28 mouse cellular contexts compared by ENCODE assay signal in the genomic region with DNA sequence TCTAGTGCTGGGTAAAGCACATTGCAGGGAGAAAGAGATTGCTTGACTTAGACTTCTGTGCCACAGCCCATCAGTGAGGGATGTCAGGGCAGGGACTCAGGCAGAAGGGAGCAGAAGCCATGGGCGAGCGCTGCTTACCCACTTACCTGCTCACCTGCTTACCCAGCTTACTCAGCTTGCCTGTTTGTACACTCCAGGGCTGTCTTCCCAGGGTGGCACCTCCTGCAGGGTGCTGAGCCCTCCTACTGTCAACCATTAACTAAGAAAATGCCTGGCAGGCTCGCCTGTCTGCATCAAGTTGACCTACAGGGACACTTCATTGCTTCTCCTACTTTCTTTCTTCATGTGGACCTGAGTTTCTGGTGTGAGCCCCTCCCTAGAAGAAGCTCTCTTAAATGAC.
DNase-seq lines count a peak whose midpoint lies in the region; ATAC-seq and TF ChIP-seq lines count a peak whose summit lies in the region.
"Had no signal": no experiment of that assay in that cellular context is flagged by ENCODE, and none has a peak within 500 bp of the region (broad histone marks: within the 10 kb centered on the region; RNA-seq: fewer than 3 reads in every experiment).

No protein-coding gene starts in this region.

- TF ChIP-seq CTCF in intestine, postnatal 0 days (IDR thresholded peaks at IDR 0.05; ENCODE audit: low read depth), result peak; percentile 23; the same call in 1 of the 2 replicates

- H3K9me3 ChIP-seq in intestine, postnatal 0 days (ENCODE audit: control insufficient read depth), result no peaks in the 10 kb centered on the region
- no peaks in the 10 kb centered on the region for H3K9me3 ChIP-seq in hindbrain, embryonic 12.5 days (replicated peaks)
- H3K9me3 ChIP-seq: embryonic facial prominence, embryonic 12.5 days; heart, embryonic 13.5 days; hindbrain, embryonic 15.5 days; limb, embryonic 13.5 days; liver, embryonic 12.5 days; midbrain, embryonic 12.5 days; neural tube, embryonic 13.5 days had no signal

- no peak overlapping the region for H3K9ac ChIP-seq in intestine, postnatal 0 days (ENCODE audit: low read depth, low read length)
- no peak overlapping the region for H3K9ac ChIP-seq in hindbrain, embryonic 12.5 days
- H3K9ac ChIP-seq: embryonic facial prominence, embryonic 12.5 days; heart, embryonic 13.5 days; hindbrain, embryonic 15.5 days; limb, embryonic 13.5 days; liver, embryonic 12.5 days; liver, postnatal 0 days; midbrain, embryonic 12.5 days; neural tube, embryonic 13.5 days had no signal

- H3K27ac ChIP-seq in intestine, postnatal 0 days (ENCODE audit: low read depth, low read length), result no peak overlapping the region
- no peak overlapping the region for H3K27ac ChIP-seq in hindbrain, embryonic 12.5 days
- H3K27ac ChIP-seq: embryonic facial prominence, embryonic 12.5 days; heart, adult 2 months; heart, embryonic 13.5 days; hindbrain, embryonic 15.5 days; left cerebral cortex, adult 2 months; limb, embryonic 13.5 days; liver, embryonic 12.5 days; midbrain, embryonic 12.5 days; neural tube, embryonic 13.5 days had no signal

- no peaks in the 10 kb centered on the region for H3K27me3 ChIP-seq in intestine, postnatal 0 days (replicated peaks; ENCODE audit: control insufficient read depth, insufficient read depth, low read length)
- no peaks in the 10 kb centered on the region for H3K27me3 ChIP-seq in hindbrain, embryonic 12.5 days
- H3K27me3 ChIP-seq: embryonic facial prominence, embryonic 12.5 days; liver, embryonic 12.5 days; megakaryocyte, embryonic 14.5 days; neural tube, embryonic 13.5 days had no signal

- H3K36me3 ChIP-seq in intestine, postnatal 0 days (ENCODE audit: control insufficient read depth, insufficient read depth), result no peaks in the 10 kb centered on the region
- H3K36me3 ChIP-seq in hindbrain, embryonic 12.5 days, result no peaks in the 10 kb centered on the region
- H3K36me3 ChIP-seq: embryonic facial prominence, embryonic 12.5 days; heart, embryonic 13.5 days; hindbrain, embryonic 15.5 days; limb, embryonic 13.5 days; liver, embryonic 12.5 days; midbrain, embryonic 12.5 days; neural tube, embryonic 13.5 days had no signal

- no peak for ATAC-seq in intestine, postnatal 0 days
- ATAC-seq in hindbrain, embryonic 12.5 days (ENCODE audit: low FRiP score), result no peak
- ATAC-seq: forebrain, embryonic 14.5 days; inflammation-experienced regulatory T-cells, adult 6 months; liver, embryonic 12.5 days; liver, postnatal 0 days had no signal

- DNase-seq in kidney, adult 8-10 months, result peak; percentile 72 to 76
- peak; percentile 63 for DNase-seq in kidney, postnatal 14 days
- DNase-seq in urinary bladder, adult 2 months (ENCODE audit: low spot score), result no peak
- no peak for DNase-seq in cerebellum, postnatal 36 days
- DNase-seq: adrenal gland, postnatal 25 days; B cell, adult 2 months; cerebellum, adult 18-20 months; gastrocnemius, postnatal 14 days; heart, adult 2 months; heart, postnatal 10 days; liver, postnatal 0 days; lung, postnatal 36 days; right cerebral cortex, postnatal 4 days; thymus, adult 2 months; thymus, postnatal 36 days had no signal

- no peak overlapping the region for H3K4me2 ChIP-seq in intestine, postnatal 0 days (replicated peaks; ENCODE audit: low read depth)
- no peak overlapping the region for H3K4me2 ChIP-seq in hindbrain, embryonic 12.5 days (replicated peaks)
- H3K4me2 ChIP-seq: embryonic facial prominence, embryonic 12.5 days; heart, embryonic 13.5 days; hindbrain, embryonic 15.5 days; limb, embryonic 13.5 days; liver, embryonic 12.5 days; midbrain, embryonic 12.5 days; neural tube, embryonic 13.5 days had no signal

- WGBS in intestine, postnatal 0 days, result 37% methylated on average over 3 of the region's 3 CpGs
- 79% methylated on average over 3 of the region's 3 CpGs for WGBS in hindbrain, embryonic 12.5 days

- H3K4me1 ChIP-seq in intestine, postnatal 0 days (replicated peaks; ENCODE audit: control insufficient read depth, insufficient read depth, low read length), result no peaks in the 10 kb centered on the region
- peaks cover 12% of the 10 kb centered on the region; the same call in 1 of the 2 replicates for H3K4me1 ChIP-seq in hindbrain, embryonic 12.5 days
- H3K4me1 ChIP-seq: limb, embryonic 13.5 days; liver, embryonic 12.5 days; megakaryocyte, embryonic 14.5 days; neural tube, embryonic 13.5 days had no signal

- no peak overlapping the region for H3K4me3 ChIP-seq in intestine, postnatal 0 days (ENCODE audit: low read depth, low read length)
- H3K4me3 ChIP-seq in hindbrain, embryonic 12.5 days, result no peak overlapping the region
- H3K4me3 ChIP-seq: embryonic facial prominence, embryonic 12.5 days; heart, adult 2 months; heart, embryonic 13.5 days; hindbrain, embryonic 15.5 days; left cerebral cortex, adult 2 months; limb, embryonic 13.5 days; liver, embryonic 12.5 days; megakaryocyte, embryonic 14.5 days; midbrain, embryonic 12.5 days; neural tube, embryonic 13.5 days had no signal

Comparison
In these comparisons a context has a peak if more than half of its experiments do, and no peak if none do; other contexts are left out.
1. DNase-seq: peak in kidney, adult 8-10 months (2 of 2) and kidney, postnatal 14 days (single experiment); none in urinary bladder, adult 2 months (single experiment) and cerebellum, postnatal 36 days (0 of 2).